Mouse (Mus musculus) kidney, adult 2 months (tissue): ENCODE measurements around the gene R3hdm4. TPM values are rescaled to one million over a fixed set of nuclear protein-coding genes. Genes with fewer than 3 reads are reported as not detected.

Experiments used
- DNase-seq: peaks from one replicate; pipeline ENCODE4 v3.0.0; 2021
- H3K27ac ChIP-seq: fragments of 200-500 bp; 2 replicates; pipeline ENCODE4 v1.5.1; 2012; ENCODE audit warnings: low read depth, low read length, control low read depth, inconsistent platforms; ENCODE audit not compliant: insufficient read depth
- H3K27me3 ChIP-seq: fragments of 200-500 bp; replicated peaks from 2 replicates; pipeline ENCODE4 v1.6.1; 2012; ENCODE audit warnings: mild to moderate bottlenecking, moderate library complexity, low read length, inconsistent platforms; ENCODE audit not compliant: control insufficient read depth, insufficient read depth
- H3K36me3 ChIP-seq: fragments of 200-500 bp; 2 replicates; pipeline ENCODE4 v1.6.1; 2012; ENCODE audit warnings: mild to moderate bottlenecking, moderate library complexity, low read length, inconsistent platforms; ENCODE audit not compliant: control insufficient read depth, insufficient read depth
- H3K4me1 ChIP-seq: fragments of 200-500 bp; 2 replicates; pipeline ENCODE4 v1.6.1; 2011; ENCODE audit warnings: low read length; ENCODE audit not compliant: control insufficient read depth, insufficient read depth
- H3K4me3 ChIP-seq: fragments of 200-500 bp; 2 replicates; pipeline ENCODE4 v1.5.1; 2011; ENCODE audit warnings: mild to moderate bottlenecking, low read depth, low read length, control low read depth; ENCODE audit not compliant: insufficient read depth
- CTCF ChIP-seq: fragments of 200-500 bp; conservative IDR thresholded peaks from 2 replicates; pipeline ENCODE4 v1.5.1; 2011; ENCODE audit warnings: low read depth, mild to moderate bottlenecking, control low read depth, low read length, moderate library complexity, mixed read lengths; ENCODE audit not compliant: insufficient read depth, insufficient read length
- POLR2A ChIP-seq: fragments of 200-500 bp; IDR thresholded peaks from one replicate; pipeline ENCODE4 v1.6.1; 2011; ENCODE audit warnings: low read depth, low read length, control low read depth
- WGBS: fragments of 180-500 bp; shearing (Covaris S2); methylation state at CpG from one replicate; pipeline ENCODE4 v1.1.7; 2018; 5-methylcytosine and 5-hydroxymethylcytosine counted together
- polyA plus RNA-seq: library from polyadenylated mRNA; depleted of rRNA; stranded (reverse); fragments of >200 nt; gene quantifications from 2 replicates; pipeline ENCODE4 v1.2.3, GENCODE M21; 2012

Gene R3hdm4
- polyA plus RNA-seq, 1 experiment: 154 TPM

DNA sequence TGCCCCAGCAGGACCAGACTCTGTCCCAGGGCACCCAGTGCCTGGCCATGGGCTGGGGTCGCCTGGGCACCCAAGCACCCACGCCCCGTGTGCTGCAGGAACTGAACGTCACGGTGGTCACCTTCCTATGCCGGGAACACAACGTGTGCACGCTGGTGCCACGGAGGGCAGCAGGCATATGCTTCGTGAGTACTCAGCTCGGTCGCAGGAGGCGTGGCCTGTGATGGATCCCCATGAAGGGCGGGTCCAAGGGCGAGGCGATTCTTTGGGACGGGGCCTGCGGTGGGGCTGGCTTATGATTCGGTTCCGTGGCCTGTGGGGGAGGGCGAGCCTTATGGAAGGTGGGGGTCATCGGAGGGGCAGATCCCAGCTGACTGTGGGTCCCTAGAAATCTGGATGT lies 39.0 kb downstream of the R3hdm4 start:
- DNase-seq: no peak
- TF ChIP-seq POLR2A (no peak), CTCF (no peak)
- Histone ChIP-seq H3K36me3 (no peaks in the 10 kb centered on the region), H3K27ac (no peak overlapping the region), H3K4me1 (0 out of 2 replicates have a peak, but pooled peaks cover 3% of the 10 kb centered on the region), H3K4me3 (no peak overlapping the region), H3K27me3 (no peaks in the 10 kb centered on the region)
- WGBS: 29% methylated on average over 22 of the region's 22 CpGs

DNA sequence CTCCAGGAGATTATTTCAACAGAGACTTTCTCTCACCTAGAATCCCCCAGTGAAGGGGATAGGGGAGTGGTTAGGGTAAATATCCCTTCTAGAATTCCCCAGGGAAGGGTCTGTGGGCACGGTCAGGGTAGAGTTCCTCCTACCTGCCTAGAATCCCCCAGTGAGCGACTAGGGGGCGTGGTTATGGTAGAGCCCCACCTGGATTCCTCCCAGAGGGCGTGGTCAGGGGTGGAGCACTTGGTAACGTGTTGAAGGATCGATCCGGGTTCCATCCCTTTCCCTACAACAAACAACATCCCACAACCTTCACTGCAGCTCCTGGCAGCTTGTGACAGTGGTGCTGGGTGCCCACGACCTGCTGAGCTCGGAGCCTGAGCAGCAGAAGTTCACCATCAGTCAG lies 40.3 kb downstream of the R3hdm4 start:
- no peak overlapping the region for H3K27ac ChIP-seq
- 0 out of 2 replicates have a peak, but pooled peaks cover 3% of the 10 kb centered on the region for H3K4me1 ChIP-seq
- DNase-seq: no peak
- no peak overlapping the region for H3K4me3 ChIP-seq
- no peak for TF ChIP-seq POLR2A
- TF ChIP-seq CTCF: no peak
- H3K27me3 ChIP-seq: no peaks in the 10 kb centered on the region
- H3K36me3 ChIP-seq: no peaks in the 10 kb centered on the region
- 34% methylated on average over 9 of the region's 9 CpGs for WGBS

DNA sequence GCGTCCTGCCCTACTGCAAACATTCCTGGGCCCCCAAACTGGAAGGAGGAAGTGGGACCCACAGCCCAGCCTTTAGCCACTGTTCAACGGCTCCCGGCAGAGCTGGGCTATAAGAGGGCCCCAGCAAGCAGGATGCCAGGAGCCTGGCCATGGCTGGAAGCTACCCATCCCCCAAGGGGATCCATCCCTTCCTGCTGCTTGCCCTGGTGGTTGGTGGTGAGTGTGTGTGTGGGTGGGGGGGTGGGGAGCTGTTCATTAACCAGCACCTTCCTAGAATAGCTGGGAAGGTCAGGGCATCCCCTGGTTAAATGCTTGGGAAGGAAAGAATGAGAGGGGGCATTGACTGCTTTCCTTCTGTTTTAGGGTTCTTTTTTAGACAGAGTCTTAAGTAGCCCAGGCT lies 41.5 kb downstream of the R3hdm4 start:
- TF ChIP-seq CTCF (no peak), POLR2A (no peak)
- Histone ChIP-seq H3K4me3 (no peak overlapping the region), H3K36me3 (no peaks in the 10 kb centered on the region), H3K4me1 (0 out of 2 replicates have a peak, but pooled peaks cover 4% of the 10 kb centered on the region), H3K27ac (no peak overlapping the region), H3K27me3 (no peaks in the 10 kb centered on the region)
- DNase-seq: no peak
- 29% methylated on average over 3 of the region's 3 CpGs for WGBS

DNA sequence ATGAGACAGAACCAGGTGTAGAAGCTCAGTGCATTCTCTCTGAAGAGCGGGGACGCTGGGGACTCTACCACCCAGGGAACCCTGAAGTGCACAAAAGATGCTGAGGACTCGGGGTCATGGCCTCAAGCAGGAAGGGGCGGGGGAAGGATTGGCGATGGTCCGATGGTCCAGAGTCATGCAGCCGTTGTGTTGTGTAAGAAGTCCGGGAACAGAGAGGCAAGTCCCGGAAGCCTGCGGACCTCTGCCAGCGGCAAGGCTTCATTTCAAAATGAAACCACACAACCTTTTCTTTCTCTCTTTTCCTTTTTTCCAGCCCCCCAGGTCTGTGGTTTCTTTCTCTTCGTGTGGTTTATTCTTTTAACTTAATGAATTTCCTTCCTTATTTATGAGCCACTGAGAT lies 43.3 kb downstream of the R3hdm4 start:
- 34% methylated on average over 12 of the region's 12 CpGs for WGBS
- Histone ChIP-seq H3K27ac (peak overlapping the region; percentile 51; the same call in 1 of the 2 replicates), H3K4me3 (no peak overlapping the region), H3K27me3 (no peaks in the 10 kb centered on the region), H3K36me3 (no peaks in the 10 kb centered on the region), H3K4me1 (0 out of 2 replicates have a peak, but pooled peaks cover 9% of the 10 kb centered on the region)
- DNase-seq: peak; percentile 79
- TF ChIP-seq POLR2A (no peak), CTCF (no peak)

DNA sequence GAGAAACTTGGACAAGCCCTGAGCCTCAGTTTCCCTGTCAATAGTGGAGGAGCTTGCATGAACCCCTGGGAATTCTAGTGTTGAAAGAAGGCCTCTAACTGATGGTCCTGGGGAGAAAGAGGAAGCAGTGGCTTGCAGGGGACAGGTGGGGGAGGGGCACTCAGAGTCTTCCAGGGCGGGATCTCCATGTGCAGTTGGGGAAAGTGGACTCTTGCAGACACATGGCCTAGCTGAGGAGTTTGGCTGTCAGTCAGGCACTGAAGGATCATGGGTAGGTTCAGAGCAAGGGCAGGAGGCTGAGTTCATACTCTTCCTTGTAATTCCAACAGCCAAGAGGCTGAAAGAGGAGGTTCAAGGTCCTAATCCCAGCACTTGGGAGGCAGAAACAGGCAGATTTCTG lies 43.8 kb downstream of the R3hdm4 start:
- Histone ChIP-seq H3K27ac (no peak overlapping the region), H3K27me3 (no peaks in the 10 kb centered on the region), H3K36me3 (no peaks in the 10 kb centered on the region), H3K4me1 (0 out of 2 replicates have a peak, but pooled peaks cover 9% of the 10 kb centered on the region), H3K4me3 (no peak overlapping the region)
- DNase-seq: no peak
- TF ChIP-seq CTCF (no peak), POLR2A (no peak)
- WGBS: 65% methylated on average over 1 of the region's 1 CpGs

DNA sequence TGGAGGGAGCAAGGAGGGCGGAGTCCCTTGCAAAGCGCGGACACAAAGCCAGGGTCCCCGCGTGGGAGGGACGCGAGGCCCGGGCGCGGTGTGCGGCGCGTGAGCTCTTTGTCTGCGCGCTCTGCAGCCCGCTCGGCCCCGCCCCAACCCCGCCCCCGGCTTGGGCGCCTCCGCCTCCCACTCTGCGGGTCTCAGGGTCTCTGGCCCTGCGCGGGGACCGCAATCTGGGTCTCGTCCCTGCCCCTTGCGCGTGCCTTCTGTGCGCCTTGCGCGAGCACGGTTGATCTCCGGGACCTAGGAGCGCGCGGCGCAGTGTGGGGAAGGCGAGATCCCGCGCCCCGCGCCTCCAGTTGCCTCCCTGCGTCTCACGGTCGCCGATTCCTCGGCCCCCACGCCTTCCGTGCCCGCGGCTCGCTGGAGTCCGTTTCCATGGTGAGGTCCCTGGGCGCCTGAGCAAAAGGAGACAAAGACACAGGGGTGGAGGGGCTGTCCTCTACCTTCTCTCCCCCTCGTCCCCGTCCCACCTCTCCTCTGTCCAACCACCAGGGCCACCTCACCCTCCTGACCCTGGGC lies 46.6 kb downstream of the R3hdm4 start, which contains the start of the genes Prtn3 and Plppr3:
Prtn3 (plus strand) TSS at position 187 of the 573 bp plus-strand sequence.
Plppr3 (minus strand) TSS at position 345 of the 573 bp plus-strand sequence.
- WGBS: 2% methylated on average over 57 of the region's 57 CpGs
- no peaks in the 10 kb centered on the region for H3K36me3 ChIP-seq
- peak within 1 kb of the TSS; percentile 47 for H3K4me3 ChIP-seq
- H3K27me3 ChIP-seq: no peaks in the 10 kb centered on the region
- DNase-seq: no peak
- TF ChIP-seq CTCF (no peak), POLR2A (no peak)
- H3K27ac ChIP-seq: no peak within 1 kb of the TSS
- 0 out of 2 replicates have a peak, but pooled peaks cover 6% of the 10 kb centered on the region for H3K4me1 ChIP-seq

DNA sequence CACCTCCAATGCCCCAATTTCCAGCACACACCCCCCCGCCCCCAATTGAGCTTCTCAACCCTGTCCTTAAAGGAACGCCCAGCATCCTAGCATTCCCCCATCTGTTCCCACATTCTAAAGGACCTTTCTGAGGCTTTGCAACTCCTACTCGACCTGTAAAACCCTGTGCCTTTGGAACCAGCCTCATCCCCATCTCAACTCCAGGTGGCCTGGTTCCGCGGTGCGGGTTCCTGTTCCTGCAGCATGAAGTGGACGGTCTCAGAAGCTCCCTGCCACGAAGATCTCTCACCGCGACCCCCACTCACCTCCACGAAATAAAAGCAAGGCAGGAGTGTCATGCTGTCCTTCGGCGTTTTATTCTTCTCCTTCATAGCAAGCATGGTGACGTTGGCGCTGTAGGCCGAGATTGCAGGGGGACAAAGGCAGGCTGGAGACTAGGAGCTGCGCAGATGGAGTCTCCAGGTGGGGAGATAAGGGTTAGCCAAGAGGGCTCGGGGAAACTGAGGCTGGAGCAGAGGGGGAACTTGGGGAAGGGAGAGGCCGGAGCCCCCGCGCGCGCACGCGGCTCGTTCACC lies 47.2 kb downstream of the R3hdm4 start:
- no peak overlapping the region for H3K27ac ChIP-seq
- no peaks in the 10 kb centered on the region for H3K36me3 ChIP-seq
- H3K27me3 ChIP-seq: no peaks in the 10 kb centered on the region
- H3K4me3 ChIP-seq: peak overlapping the region; percentile 47
- H3K4me1 ChIP-seq: 0 out of 2 replicates have a peak, but pooled peaks cover 6% of the 10 kb centered on the region
- WGBS: 9% methylated on average over 26 of the region's 26 CpGs
- DNase-seq: no peak
- TF ChIP-seq POLR2A (no peak), CTCF (no peak)
